Mouse (Mus musculus) heart, embryonic 10.5 days (tissue): ENCODE data around the gene Gm3618. TPM values are rescaled to one million over a fixed set of nuclear protein-coding genes. Genes with fewer than 3 reads are reported as not detected.
"Not testable (repeated sequence)": the region's sequence is repeated elsewhere in the genome, so short reads cannot be mapped to it uniquely, and the experiment has no call there.

Experiments used
- DNase-seq: peaks from one replicate; pipeline ENCODE4 v3.0.0-alpha.2; 2017; ENCODE audit warnings: low spot score
- H3K27ac ChIP-seq: fragments of 300-500 bp; sonication (generic); 2 replicates; pipeline ENCODE4 v1.5.1; 2016; ENCODE audit warnings: mild to moderate bottlenecking
- H3K27me3 ChIP-seq: fragments of 300-500 bp; sonication (generic); 2 replicates; pipeline ENCODE4 v1.6.1; 2016; ENCODE audit warnings: mild to moderate bottlenecking; ENCODE audit not compliant: poor library complexity, insufficient read depth, severe bottlenecking
- H3K36me3 ChIP-seq: fragments of 300-500 bp; sonication (generic); 2 replicates; pipeline ENCODE4 v1.6.1; 2016; ENCODE audit warnings: mild to moderate bottlenecking, moderate library complexity
- H3K4me1 ChIP-seq: fragments of 300-500 bp; sonication (generic); 2 replicates; pipeline ENCODE4 v1.6.1; 2016; ENCODE audit warnings: mild to moderate bottlenecking
- H3K4me3 ChIP-seq: fragments of 300-500 bp; sonication (generic); 2 replicates; pipeline ENCODE4 v1.5.1; 2016; ENCODE audit warnings: mild to moderate bottlenecking, moderate library complexity
- H3K9me3 ChIP-seq: fragments of 300-500 bp; sonication (generic); 2 replicates; pipeline ENCODE4 v1.6.1; 2016; ENCODE audit warnings: mild to moderate bottlenecking, moderate library complexity
- WGBS: fragments of 180-500 bp; shearing (Covaris S2); methylation state at CpG from one replicate; pipeline ENCODE4 v1.1.7; 2016; 5-methylcytosine and 5-hydroxymethylcytosine counted together
- polyA plus RNA-seq: library from polyadenylated mRNA; unstranded; fragments of >200 nt; fragmentation: Nextera tagmentation; extraction: Ambion mirVana; gene quantifications from 2 replicates; pipeline ENCODE4 v1.2.1, GENCODE M21; 2016

Gm3618 gene
- not detected in 2 replicates for polyA plus RNA-seq

GRCm38 (mm10) chr14:6343578-6343977 is at the start of gene Gm3618:
Gene Gm3618 (minus strand): TSS chr14:6343678.
- H3K4me1 ChIP-seq, H3K27me3 ChIP-seq, H3K36me3 ChIP-seq, H3K4me3 ChIP-seq, H3K27ac ChIP-seq, H3K9me3 ChIP-seq, DNase-seq: not testable (repeated sequence)
- WGBS: no CpG with 5 or more reads among the region's 10 CpGs

- H3K9me3 ChIP-seq, DNase-seq, H3K27me3 ChIP-seq, H3K4me3 ChIP-seq, H3K4me1 ChIP-seq, H3K36me3 ChIP-seq, H3K27ac ChIP-seq: not testable (repeated sequence)
- WGBS: 66% methylated on average over 2 of the region's 4 CpGs
Observed at GRCm38 (mm10) chr14:6390219-6390618, 46.7 kb upstream of the Gm3618 start, which contains the start of gene Gm16440. Gene Gm16440 (minus strand): TSS chr14:6390319.

- 80% methylated on average over 2 of the region's 2 CpGs for WGBS
- H3K27me3 ChIP-seq, DNase-seq, H3K27ac ChIP-seq, H3K9me3 ChIP-seq, H3K36me3 ChIP-seq, H3K4me3 ChIP-seq, H3K4me1 ChIP-seq: not testable (repeated sequence)
Observed at GRCm38 (mm10) chr14:6304743-6305142, 38.7 kb downstream of the Gm3618 start, which contains the start of gene Gm21103. Gene Gm21103 (minus strand): TSS chr14:6304843.

- not testable (repeated sequence) for H3K27me3 ChIP-seq, H3K9me3 ChIP-seq, H3K36me3 ChIP-seq, H3K4me1 ChIP-seq
- Histone ChIP-seq H3K4me3 (peak within 1 kb of the TSS; percentile 59), H3K27ac (peak within 1 kb of the TSS; percentile 86)
- under 1% methylated on average over 55 of the region's 57 CpGs for WGBS
- DNase-seq: peak; percentile 78
Observed at GRCm38 (mm10) chr14:6286931-6287715, 56.4 kb downstream of the Gm3618 start, which contains the start of gene Gm3411. Gene Gm3411 (minus strand): TSS chr14:6287250.

Other genes starting within 250 kb of the Gm3618 start
- 0.95 and 1.2 TPM in 2 replicates for gene Gm8206, start 249.7 kb downstream of the Gm3618 start, polyA plus RNA-seq
- gene Gm3468, start 235.0 kb downstream of the Gm3618 start, polyA plus RNA-seq: 3.2 and 3.4 TPM in 2 replicates
- gene Gm3476, start 217.9 kb downstream of the Gm3618 start, polyA plus RNA-seq: not detected in 2 replicates
- not detected in 2 replicates for gene Gm21560, start 124.4 kb downstream of the Gm3618 start, polyA plus RNA-seq
- 2.8 and 2.9 TPM in 2 replicates for gene Gm3411, start 56.4 kb downstream of the Gm3618 start, polyA plus RNA-seq
- 0.17 TPM in 1 of 2 replicates, not detected in the other for gene Gm21103, start 38.8 kb downstream of the Gm3618 start, polyA plus RNA-seq
- gene Gm16440, start 46.6 kb upstream of the Gm3618 start, polyA plus RNA-seq: not detected in 2 replicates
- 2.0 and 2.8 TPM in 2 replicates for gene Gm3591, start 68.8 kb upstream of the Gm3618 start, polyA plus RNA-seq
- not detected in 2 replicates for gene Gm3594, start 100.9 kb upstream of the Gm3618 start, polyA plus RNA-seq
- not detected in 2 replicates for gene Gm8356, start 193.6 kb upstream of the Gm3618 start, polyA plus RNA-seq
- gene Gm3629, start 246.9 kb upstream of the Gm3618 start, polyA plus RNA-seq: 0.17 and 0.49 TPM in 2 replicates